Mouse (Mus musculus): ENCODE data around the gene Dupd1.

Gene Dupd1

GRCm38 (mm10) chr14:21720430-21721205, 6.2 kb upstream of the Dupd1 start:
- DNase-seq, result no peak

- no peak for DNase-seq
These were observed 5.4 kb upstream of the Dupd1 start for GRCm38 (mm10) chr14:21719646-21720383.

GRCm38 (mm10) chr14:21711231-21711630, 3.1 kb downstream of the Dupd1 start:
- no peak for DNase-seq

- DNase-seq, result peak; percentile 35
These were observed 4.8 kb downstream of the Dupd1 start for GRCm38 (mm10) chr14:21709545-21709944.

- DNase-seq, result peak; percentile 88
These were observed 7.4 kb downstream of the Dupd1 start for GRCm38 (mm10) chr14:21706759-21707571.

GRCm38 (mm10) chr14:21705462-21705861, 8.9 kb downstream of the Dupd1 start:
- no peak for DNase-seq

- DNase-seq, result peak; percentile 66
These were observed 11.1 kb downstream of the Dupd1 start for GRCm38 (mm10) chr14:21703255-21703654.

- no peak for DNase-seq
These were observed 11.7 kb downstream of the Dupd1 start for GRCm38 (mm10) chr14:21702691-21703090.

GRCm38 (mm10) chr14:21696186-21696830, 18.1 kb downstream of the Dupd1 start:
- no peak for DNase-seq

- DNase-seq, result peak; percentile 53
These were observed 19.4 kb downstream of the Dupd1 start for GRCm38 (mm10) chr14:21695020-21695419.

- DNase-seq, result peak; percentile 70
These were observed 23.3 kb downstream of the Dupd1 start for GRCm38 (mm10) chr14:21691070-21691469.

GRCm38 (mm10) chr14:21686376-21687279, 27.7 kb downstream of the Dupd1 start:
- DNase-seq, result peak; percentile 37

- no peak for DNase-seq
These were observed 28.8 kb downstream of the Dupd1 start for GRCm38 (mm10) chr14:21685411-21686146.

GRCm38 (mm10) chr14:21683834-21684233, 30.5 kb downstream of the Dupd1 start:
- DNase-seq, result no peak

- peak; percentile 75 for DNase-seq
These were observed 31.7 kb downstream of the Dupd1 start for GRCm38 (mm10) chr14:21682681-21683129.

GRCm38 (mm10) chr14:21679631-21680201, 34.7 kb downstream of the Dupd1 start:
- DNase-seq, result peak; percentile 48

GRCm38 (mm10) chr14:21678509-21679285, 35.7 kb downstream of the Dupd1 start:
- peak; percentile 75 for DNase-seq

GRCm38 (mm10) chr14:21676223-21676622, 38.2 kb downstream of the Dupd1 start:
- DNase-seq, result no peak

- peak; percentile 31 for DNase-seq
These were observed 39.9 kb downstream of the Dupd1 start for GRCm38 (mm10) chr14:21674471-21674870.

GRCm38 (mm10) chr14:21673100-21673499, 41.3 kb downstream of the Dupd1 start:
- no peak for DNase-seq

Data from lung, postnatal 10 days (tissue).